Mouse (Mus musculus) liver, embryonic 11.5 days (tissue): ENCODE data around the gene Krt7. TPM values are rescaled to one million over a fixed set of nuclear protein-coding genes. Genes with fewer than 3 reads are reported as not detected.

Experiments used
- ATAC-seq: fragments of 200-750 bp; cut with Nextera tagmentation; replicated peaks from 2 replicates; pipeline ENCODE4 v1.8.0; 2017; ENCODE audit warnings: moderate number of reproducible peaks, mild to moderate bottlenecking, moderate TSS enrichment, moderate library complexity; ENCODE audit not compliant: low FRiP score
- DNase-seq: peaks from one replicate; pipeline ENCODE4 v3.0.0-alpha.2; 2017; ENCODE audit warnings: low spot score
- H3K27ac ChIP-seq: fragments of 300-500 bp; sonication (generic); 2 replicates; pipeline ENCODE4 v1.5.1; 2014; ENCODE audit warnings: mild to moderate bottlenecking, low read depth, low read length, control low read depth
- H3K27me3 ChIP-seq: fragments of 300-500 bp; sonication (generic); replicated peaks from 2 replicates; pipeline ENCODE4 v1.6.1; 2014; ENCODE audit warnings: low read length, mixed read lengths; ENCODE audit not compliant: control insufficient read depth, insufficient read depth
- H3K36me3 ChIP-seq: fragments of 300-500 bp; sonication (generic); 2 replicates; pipeline ENCODE4 v1.6.1; 2014; ENCODE audit warnings: mild to moderate bottlenecking, low read length, moderate library complexity, mixed read lengths; ENCODE audit not compliant: control insufficient read depth, insufficient read depth
- H3K4me1 ChIP-seq: fragments of 300-500 bp; sonication (generic); replicated peaks from 2 replicates; pipeline ENCODE4 v1.6.1; 2014; ENCODE audit warnings: low read length, mixed read lengths; ENCODE audit not compliant: control insufficient read depth, insufficient read depth
- H3K4me2 ChIP-seq: fragments of 300-500 bp; sonication (generic); 2 replicates; pipeline ENCODE4 v1.6.1; 2014; ENCODE audit warnings: mild to moderate bottlenecking, control low read depth, moderate library complexity
- H3K4me3 ChIP-seq: fragments of 300-500 bp; sonication (generic); 2 replicates; pipeline ENCODE4 v1.5.1; 2014; ENCODE audit warnings: low read depth, low read length, control low read depth
- H3K9ac ChIP-seq: fragments of 300-500 bp; sonication (generic); 2 replicates; pipeline ENCODE4 v1.6.1; 2014; ENCODE audit warnings: low read depth, low read length, control low read depth
- H3K9me3 ChIP-seq: fragments of 300-500 bp; sonication (generic); 2 replicates; pipeline ENCODE4 v1.6.1; 2016; ENCODE audit warnings: low read length, inconsistent platforms, mixed read lengths; ENCODE audit not compliant: control insufficient read depth
- WGBS: fragments of 180-500 bp; shearing (Covaris S2); extraction: QIAGEN DNeasy Blood & Tissue Kit; methylation state at CpG from one replicate; pipeline ENCODE4 v1.1.7; 2014; 5-methylcytosine and 5-hydroxymethylcytosine counted together
- polyA plus RNA-seq: library from polyadenylated mRNA; unstranded; fragments of >200 nt; fragmentation: Nextera tagmentation; extraction: Ambion mirVana; gene quantifications from 2 replicates; pipeline ENCODE4 v1.2.1, GENCODE M21; 2014

Gene Krt7
- polyA plus RNA-seq, 1 experiment from 2014 or later, result 13.3 TPM

DNA sequence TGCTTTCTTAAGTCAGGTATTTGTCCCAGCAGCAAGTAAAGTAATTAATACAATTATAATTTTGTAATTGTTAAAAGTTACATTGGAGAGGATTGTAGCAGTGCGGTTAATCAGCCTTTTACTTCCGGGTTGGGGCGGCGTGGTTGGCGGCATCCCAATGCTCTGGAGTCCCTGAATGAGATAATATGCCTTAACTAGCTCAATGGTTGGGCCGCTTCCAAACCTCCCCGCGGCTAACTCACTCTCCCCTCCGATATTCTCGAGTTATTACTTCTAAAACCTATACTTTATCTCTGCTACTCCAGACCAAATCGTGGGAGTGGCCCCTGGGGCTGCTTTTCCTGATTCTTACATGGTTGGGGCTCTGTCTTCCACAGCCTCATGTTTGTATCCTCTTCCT, 35.7 kb downstream of the Krt7 start:
- Histone ChIP-seq H3K27ac (no peak overlapping the region), H3K36me3 (no peaks in the 10 kb centered on the region), H3K9ac (no peak overlapping the region), H3K27me3 (no peaks in the 10 kb centered on the region), H3K4me3 (no peak overlapping the region), H3K9me3 (no peaks in the 10 kb centered on the region), H3K4me1 (no peaks in the 10 kb centered on the region), H3K4me2 (no peak overlapping the region)
- no peak for DNase-seq
- no peak for ATAC-seq
- WGBS, result 66% methylated on average over 11 of the region's 11 CpGs

DNA sequence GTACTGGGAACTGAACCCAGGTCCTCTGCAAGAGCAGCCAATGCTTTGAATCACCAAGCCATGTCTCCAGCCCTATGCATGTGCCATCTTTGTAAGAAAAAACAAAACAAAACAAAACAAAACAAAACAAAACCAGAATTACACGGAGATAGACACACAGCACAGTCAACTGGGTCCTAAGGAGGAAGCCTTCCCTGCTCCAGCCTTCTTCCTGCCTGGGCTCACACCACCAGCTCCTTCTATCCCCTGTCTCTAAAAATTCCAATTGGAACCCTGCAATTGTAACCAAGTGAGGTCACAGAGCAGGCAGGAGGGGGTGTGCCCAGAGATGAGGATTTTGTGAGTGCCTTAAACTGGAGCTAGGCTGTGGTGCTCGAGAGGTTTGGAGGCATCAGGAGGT, 36.6 kb downstream of the Krt7 start, which contains the start of gene Krt88:
Gene Krt88, plus strand, starts transcription at position 301 of the 400 bp plus-strand sequence.
- DNase-seq, result no peak
- 74% methylated on average over 2 of the region's 2 CpGs for WGBS
- no peaks in the 10 kb centered on the region for H3K27me3 ChIP-seq
- H3K27ac ChIP-seq, result no peak within 1 kb of the TSS
- H3K4me2 ChIP-seq, result no peak within 1 kb of the TSS
- H3K9ac ChIP-seq, result no peak within 1 kb of the TSS
- H3K36me3 ChIP-seq, result no peaks in the 10 kb centered on the region
- no peaks in the 10 kb centered on the region for H3K9me3 ChIP-seq
- no peak for ATAC-seq
- H3K4me1 ChIP-seq, result no peaks in the 10 kb centered on the region
- no peak within 1 kb of the TSS for H3K4me3 ChIP-seq

DNA sequence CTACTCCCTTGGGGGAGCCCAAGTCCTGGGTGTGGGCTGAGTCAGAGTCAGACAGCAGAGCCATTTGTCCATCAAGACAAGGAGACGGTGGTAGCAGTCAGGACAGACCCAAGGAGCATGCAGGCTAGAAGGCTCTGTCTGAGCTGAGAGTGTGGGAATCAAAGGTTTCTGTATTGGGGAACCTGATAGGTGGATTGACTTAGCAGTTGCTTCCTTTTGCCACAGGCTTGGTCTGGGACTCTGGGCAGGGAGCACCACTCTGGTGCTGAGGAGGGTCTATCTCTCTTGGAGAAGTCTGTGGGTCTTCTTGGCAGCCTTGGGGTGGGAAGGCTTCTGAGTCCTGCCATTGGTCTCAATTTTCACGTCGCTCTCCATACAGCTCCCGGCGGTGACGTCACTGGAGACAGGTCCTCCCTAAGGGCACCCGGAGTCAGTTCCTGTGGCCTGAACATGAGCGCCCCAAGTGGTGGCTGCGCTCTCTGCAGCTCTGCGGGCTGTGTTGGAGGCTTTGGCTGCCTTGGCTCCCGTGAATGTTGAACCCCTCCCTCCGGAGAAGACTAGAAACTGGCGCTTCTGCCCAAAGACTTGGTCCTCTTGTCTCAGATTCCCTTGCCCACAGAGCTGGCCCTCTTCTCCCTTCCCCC, 42.4 kb downstream of the Krt7 start:
- peak overlapping the region; percentile 10; the same call in 1 of the 2 replicates for H3K4me2 ChIP-seq
- H3K9ac ChIP-seq, result no peak overlapping the region
- H3K27me3 ChIP-seq, result no peaks in the 10 kb centered on the region
- 6% methylated on average over 13 of the region's 13 CpGs for WGBS
- no peak overlapping the region for H3K27ac ChIP-seq
- H3K4me3 ChIP-seq, result no peak overlapping the region
- H3K36me3 ChIP-seq, result no peaks in the 10 kb centered on the region
- DNase-seq (peak; percentile 63), ATAC-seq (peak; percentile 74)
- no peaks in the 10 kb centered on the region for H3K4me1 ChIP-seq
- H3K9me3 ChIP-seq, result no peaks in the 10 kb centered on the region

DNA sequence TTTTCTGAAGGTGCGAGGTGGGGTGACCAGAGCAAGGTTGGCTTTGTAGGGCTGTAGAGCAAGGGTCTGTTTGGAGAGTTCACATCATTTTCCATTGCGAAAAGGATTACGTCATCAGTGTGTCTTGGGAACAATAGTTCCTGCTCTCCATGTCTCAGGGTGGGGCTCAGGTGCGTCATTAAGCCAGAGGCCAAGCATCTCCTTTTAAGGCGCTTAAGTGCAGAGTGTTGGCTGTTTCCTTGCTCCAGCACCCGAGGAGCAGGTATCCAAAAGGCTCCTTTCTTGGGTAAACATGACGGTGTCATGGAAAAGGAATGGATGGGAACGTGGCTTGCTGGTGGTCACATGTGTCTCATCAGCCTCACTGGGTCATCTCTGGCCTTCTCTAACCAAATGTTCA, 43.9 kb downstream of the Krt7 start:
- Histone ChIP-seq H3K4me2 (no peak overlapping the region), H3K9me3 (no peaks in the 10 kb centered on the region), H3K4me1 (no peaks in the 10 kb centered on the region), H3K27ac (no peak overlapping the region), H3K27me3 (no peaks in the 10 kb centered on the region), H3K9ac (no peak overlapping the region), H3K36me3 (no peaks in the 10 kb centered on the region), H3K4me3 (no peak overlapping the region)
- 84% methylated on average over 8 of the region's 8 CpGs for WGBS
- ATAC-seq, result no peak
- no peak for DNase-seq

DNA sequence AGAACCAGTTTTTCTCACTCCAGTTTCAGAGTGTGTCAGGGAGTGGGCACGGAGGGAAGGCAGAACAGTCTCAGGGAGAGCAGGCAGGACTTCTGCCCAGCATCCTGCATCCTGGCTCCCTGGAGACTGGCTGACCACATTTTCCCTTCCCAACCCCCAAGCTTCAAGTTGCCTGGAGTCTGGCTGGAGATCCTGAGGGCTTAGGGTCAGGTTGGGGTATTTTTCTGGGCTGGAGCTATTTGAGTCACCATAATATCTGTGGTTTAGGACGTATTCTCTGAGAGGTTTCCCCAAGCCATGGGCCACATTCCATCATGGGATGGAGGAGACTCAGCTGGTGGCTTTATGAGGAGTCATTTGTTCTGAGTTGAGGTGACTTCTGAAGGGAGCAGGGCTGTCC, 44.4 kb downstream of the Krt7 start:
- ATAC-seq, result no peak
- 76% methylated on average over 2 of the region's 2 CpGs for WGBS
- no peaks in the 10 kb centered on the region for H3K36me3 ChIP-seq

DNA sequence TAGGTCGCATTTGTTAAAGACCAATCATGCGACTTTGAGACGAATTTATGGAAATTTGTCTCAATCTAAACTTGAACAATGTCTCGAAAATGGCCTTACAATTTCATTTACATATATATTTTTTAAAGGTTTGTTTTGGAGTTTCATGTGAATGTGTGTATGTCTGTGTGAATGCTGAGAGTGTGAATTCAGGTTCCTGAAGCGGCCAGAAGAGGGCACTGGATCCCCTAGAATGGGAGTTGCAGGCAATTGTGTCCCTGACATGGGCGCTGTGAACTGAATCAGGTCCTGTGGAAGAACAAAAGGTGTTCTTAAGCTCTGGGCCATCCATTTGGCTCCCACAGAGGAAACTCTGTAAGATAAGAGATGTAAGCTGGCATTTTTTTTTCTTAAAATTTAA, 45.0 kb downstream of the Krt7 start:
- H3K4me3 ChIP-seq, result no peak overlapping the region
- H3K9me3 ChIP-seq, result no peaks in the 10 kb centered on the region
- no peaks in the 10 kb centered on the region for H3K36me3 ChIP-seq
- no peak overlapping the region for H3K27ac ChIP-seq
- no peaks in the 10 kb centered on the region for H3K4me1 ChIP-seq
- H3K27me3 ChIP-seq, result no peaks in the 10 kb centered on the region
- DNase-seq (no peak), ATAC-seq (no peak)
- H3K9ac ChIP-seq, result no peak overlapping the region
- 84% methylated on average over 6 of the region's 6 CpGs for WGBS
- no peak overlapping the region for H3K4me2 ChIP-seq

More for the DNA sequence above, 44.4 kb downstream of the Krt7 start:
- Histone ChIP-seq H3K4me2 (no peak overlapping the region), H3K27me3 (no peaks in the 10 kb centered on the region), H3K4me3 (no peak overlapping the region), H3K9me3 (no peaks in the 10 kb centered on the region), H3K4me1 (no peaks in the 10 kb centered on the region), H3K9ac (no peak overlapping the region), H3K27ac (no peak overlapping the region)
- no peak for DNase-seq

DNA sequence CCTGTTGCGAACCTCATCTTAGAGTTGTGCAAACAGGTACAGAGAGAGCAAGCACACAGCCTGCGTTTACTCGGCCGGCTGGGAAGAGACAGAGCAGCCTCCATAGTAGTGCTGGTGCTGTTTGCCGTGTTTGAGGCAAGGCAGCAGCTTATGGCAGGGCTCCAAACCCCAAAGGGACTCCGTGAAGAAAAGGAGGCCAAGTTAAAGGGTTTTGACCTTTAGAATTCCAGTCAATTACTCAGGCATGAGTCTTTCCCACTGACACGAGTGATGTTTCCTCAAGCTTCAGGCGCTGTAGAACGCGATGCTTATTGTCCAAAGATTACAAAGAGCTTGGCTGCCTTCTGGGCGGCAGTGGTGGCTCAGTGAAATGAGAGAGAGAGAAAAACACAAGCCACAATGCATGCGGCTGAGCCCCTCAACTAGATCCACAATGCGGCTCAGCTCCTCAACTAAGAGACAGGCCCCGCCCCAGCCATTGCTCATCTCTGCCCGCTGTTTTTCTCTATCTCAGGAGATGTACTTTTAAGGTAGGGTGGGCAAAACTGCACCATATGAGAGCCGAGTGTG, 47.6 kb downstream of the Krt7 start:
- Histone ChIP-seq H3K27me3 (no peaks in the 10 kb centered on the region), H3K4me1 (no peaks in the 10 kb centered on the region), H3K9ac (no peak overlapping the region), H3K4me2 (no peak overlapping the region), H3K9me3 (no peaks in the 10 kb centered on the region), H3K36me3 (no peaks in the 10 kb centered on the region), H3K27ac (no peak overlapping the region), H3K4me3 (no peak overlapping the region)
- 70% methylated on average over 16 of the region's 16 CpGs for WGBS
- ATAC-seq (no peak), DNase-seq (no peak)

DNA sequence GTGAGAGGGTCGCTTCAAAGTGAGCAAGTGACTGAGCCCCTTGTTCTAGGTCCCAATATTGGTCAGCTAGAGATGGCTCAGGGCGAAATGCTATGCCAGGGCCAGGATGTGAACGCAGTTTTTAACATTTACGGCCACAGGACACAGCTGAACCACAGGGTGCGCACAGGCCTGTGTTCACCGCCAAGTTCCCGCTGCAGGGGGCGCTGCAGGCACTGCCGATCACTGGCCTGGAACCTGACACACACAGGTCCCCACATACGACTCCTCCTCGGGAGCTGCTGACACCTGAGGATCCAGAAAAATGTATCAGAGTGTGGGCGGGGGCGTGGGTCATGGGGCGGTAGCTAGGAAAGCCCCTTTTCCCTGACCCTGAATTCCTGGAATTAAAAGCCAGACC, 48.4 kb downstream of the Krt7 start:
- Histone ChIP-seq H3K36me3 (no peaks in the 10 kb centered on the region), H3K4me1 (no peaks in the 10 kb centered on the region), H3K27me3 (no peaks in the 10 kb centered on the region; the same call in 1 of the 2 replicates), H3K4me3 (no peak overlapping the region), H3K4me2 (no peak overlapping the region), H3K27ac (no peak overlapping the region), H3K9ac (no peak overlapping the region), H3K9me3 (no peaks in the 10 kb centered on the region)
- WGBS, result 72% methylated on average over 14 of the region's 14 CpGs
- DNase-seq (no peak), ATAC-seq (no peak)

DNA sequence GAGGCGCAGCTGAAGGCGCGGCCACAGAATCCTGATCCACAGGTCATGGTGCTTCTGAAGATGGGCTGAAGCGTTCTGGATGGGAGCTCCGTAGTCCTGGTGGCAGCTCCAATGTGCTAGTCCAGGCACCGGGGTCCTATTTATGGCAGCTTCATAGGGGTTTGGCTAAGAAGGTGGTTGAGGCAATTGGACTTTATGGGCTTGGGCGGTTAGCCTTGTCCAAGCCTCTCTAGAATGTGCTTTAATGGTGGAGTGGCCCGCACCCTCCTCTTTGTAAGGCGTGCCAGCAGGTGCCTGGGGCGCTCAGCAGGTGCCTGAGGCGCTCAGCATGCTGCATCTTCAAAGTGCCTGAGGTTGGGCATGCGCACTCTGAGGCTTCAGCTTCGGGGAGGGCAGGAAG, 52.8 kb downstream of the Krt7 start, which contains the start of gene Krt81:
Gene Krt81, minus strand, starts transcription at position 101 of the 400 bp plus-strand sequence.
- no peaks in the 10 kb centered on the region for H3K4me1 ChIP-seq
- no peaks in the 10 kb centered on the region for H3K9me3 ChIP-seq
- H3K4me2 ChIP-seq, result no peak within 1 kb of the TSS
- no peaks in the 10 kb centered on the region for H3K36me3 ChIP-seq
- no peak within 1 kb of the TSS for H3K27ac ChIP-seq
- H3K27me3 ChIP-seq, result no peaks in the 10 kb centered on the region; the same call in 1 of the 2 replicates
- DNase-seq (no peak), ATAC-seq (no peak)
- no peak within 1 kb of the TSS for H3K4me3 ChIP-seq
- 80% methylated on average over 13 of the region's 13 CpGs for WGBS
- no peak within 1 kb of the TSS for H3K9ac ChIP-seq
